Mouse (Mus musculus): ENCODE results near the gene Gm15127. TPM values are rescaled to one million over a fixed set of nuclear protein-coding genes. Genes with fewer than 3 reads are reported as not detected.

Gene Gm15127
- polyA plus RNA-seq (2014; fragmentation: Illumina TruSeq; extraction: RNeasy Lipid Tissue Mini Kit (QIAGEN cat#74804)), result not detected

GRCm38 (mm10) chrX:148663298-148663697, at the start of gene Gm15127:
TSS of gene Gm15127 (plus strand) at chrX:148663598.

GRCm38 (mm10) chrX:148615053-148615452, 48.3 kb upstream of the Gm15127 start, which contains the start of gene Gm8334:
TSS of gene Gm8334 (minus strand) at chrX:148615153.

Other genes with a start within 250 kb of the Gm15127 start
- not detected for gene Gm15114, start 174.6 kb upstream of the Gm15127 start, polyA plus RNA-seq (2014; fragmentation: Illumina TruSeq; extraction: RNeasy Lipid Tissue Mini Kit (QIAGEN cat#74804))
- gene Gm8334, start 48.4 kb upstream of the Gm15127 start, polyA plus RNA-seq (2014; fragmentation: Illumina TruSeq; extraction: RNeasy Lipid Tissue Mini Kit (QIAGEN cat#74804)), result not detected
- gene Luzp4, start 194.0 kb downstream of the Gm15127 start, polyA plus RNA-seq (2014; fragmentation: Illumina TruSeq; extraction: RNeasy Lipid Tissue Mini Kit (QIAGEN cat#74804)), result not detected